Mouse (Mus musculus) megakaryocyte, embryonic 14.5 days (primary cell): ENCODE measurements around the gene Pitpnm1. TPM values are rescaled to one million over a fixed set of nuclear protein-coding genes. Genes with fewer than 3 reads are reported as not detected.

ENCODE experiments used
- H3K27me3 ChIP-seq: replicated peaks from 2 replicates; pipeline ENCODE3; 2012; ENCODE audit warnings: inconsistent platforms
- H3K36me3 ChIP-seq: replicated peaks from 2 replicates; pipeline ENCODE3; 2012; ENCODE audit warnings: low read length, inconsistent platforms, mixed read lengths
- H3K4me1 ChIP-seq: 2 replicates; pipeline ENCODE4 v1.6.1; 2012; ENCODE audit warnings: inconsistent platforms
- H3K4me3 ChIP-seq: replicated peaks from 2 replicates; pipeline ENCODE3; 2012; ENCODE audit warnings: moderate library complexity, mild to moderate bottlenecking, inconsistent platforms
- H3K9me3 ChIP-seq: 2 replicates; pipeline ENCODE4 v1.6.1; 2012; ENCODE audit warnings: inconsistent platforms
- FLI1 ChIP-seq: IDR thresholded peaks from 2 replicates; pipeline ENCODE4 v1.6.1; 2012; ENCODE audit warnings: low read length, inconsistent platforms, mixed read lengths
- GATA1 ChIP-seq: IDR thresholded peaks from 3 replicates; pipeline ENCODE4 v1.6.1; 2012; ENCODE audit warnings: mixed read lengths, low read length, inconsistent platforms, borderline replicate concordance
- polyA plus RNA-seq: library from polyadenylated mRNA; stranded (reverse); fragments of >175 nt; gene quantifications from 2 replicates; pipeline ENCODE4 v1.2.3, GENCODE M21; 2012; ENCODE audit warnings: low replicate concordance; ENCODE audit not compliant: insufficient read depth

Pitpnm1 gene
- polyA plus RNA-seq, 1 experiment: 122 TPM

- H3K4me3 ChIP-seq: no peak overlapping the region
- TF ChIP-seq GATA1: no peak
- TF ChIP-seq FLI1: no peak
- peaks cover 79% of the 10 kb centered on the region for H3K36me3 ChIP-seq
- H3K9me3 ChIP-seq: no peaks in the 10 kb centered on the region
- H3K4me1 ChIP-seq: peaks cover 68% of the 10 kb centered on the region
- no peaks in the 10 kb centered on the region for H3K27me3 ChIP-seq
These were observed 2.8 kb downstream of the Pitpnm1 start for GRCm38 (mm10) chr19:4102626-4103025.

DNA sequence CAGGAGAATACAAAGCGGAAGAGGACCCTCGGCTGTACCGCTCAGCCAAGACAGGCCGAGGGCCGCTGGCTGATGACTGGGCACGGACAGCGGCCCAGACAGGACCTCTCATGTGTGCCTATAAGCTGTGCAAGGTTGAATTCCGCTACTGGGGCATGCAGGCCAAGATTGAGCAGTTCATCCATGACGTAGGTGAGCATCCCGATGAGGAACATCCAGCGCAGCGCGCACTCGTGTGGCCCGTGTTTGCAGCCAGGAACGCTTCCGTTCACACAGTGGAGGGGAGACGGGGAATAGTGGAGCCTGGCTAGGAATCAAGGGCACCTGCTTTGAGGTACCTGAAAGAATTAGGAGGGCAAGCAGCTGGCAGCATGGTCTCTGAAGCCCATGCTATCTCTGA is 3.5 kb downstream of the Pitpnm1 start:
- Histone ChIP-seq H3K4me1 (peaks cover 68% of the 10 kb centered on the region), H3K4me3 (no peak overlapping the region), H3K27me3 (no peaks in the 10 kb centered on the region), H3K36me3 (peaks cover 80% of the 10 kb centered on the region), H3K9me3 (no peaks in the 10 kb centered on the region)
- TF ChIP-seq GATA1 (no peak), FLI1 (no peak)

DNA sequence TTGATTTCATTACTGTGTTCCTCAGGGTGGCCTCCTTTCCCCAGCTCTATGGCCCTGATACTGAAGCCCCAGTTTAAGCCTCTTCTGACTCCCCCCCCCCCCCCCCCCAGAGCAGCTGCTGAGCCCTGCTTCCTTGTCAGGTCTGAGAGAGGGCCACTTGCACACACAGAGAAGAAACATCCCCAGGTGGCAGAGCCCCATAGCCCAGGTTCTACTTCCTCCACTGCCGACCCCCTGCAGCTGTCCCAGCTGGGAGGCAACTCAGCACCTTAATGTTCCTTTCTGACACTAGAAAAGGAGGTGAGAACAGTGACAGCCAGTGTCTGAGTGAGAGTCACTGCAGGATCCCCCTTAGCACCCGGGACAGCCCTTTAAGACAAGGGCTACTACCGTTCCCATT is 4.0 kb downstream of the Pitpnm1 start:
- Histone ChIP-seq H3K4me3 (no peak overlapping the region), H3K4me1 (peaks cover 66% of the 10 kb centered on the region), H3K9me3 (no peaks in the 10 kb centered on the region), H3K27me3 (no peaks in the 10 kb centered on the region), H3K36me3 (peaks cover 80% of the 10 kb centered on the region)
- no peak for TF ChIP-seq GATA1
- TF ChIP-seq FLI1: no peak

DNA sequence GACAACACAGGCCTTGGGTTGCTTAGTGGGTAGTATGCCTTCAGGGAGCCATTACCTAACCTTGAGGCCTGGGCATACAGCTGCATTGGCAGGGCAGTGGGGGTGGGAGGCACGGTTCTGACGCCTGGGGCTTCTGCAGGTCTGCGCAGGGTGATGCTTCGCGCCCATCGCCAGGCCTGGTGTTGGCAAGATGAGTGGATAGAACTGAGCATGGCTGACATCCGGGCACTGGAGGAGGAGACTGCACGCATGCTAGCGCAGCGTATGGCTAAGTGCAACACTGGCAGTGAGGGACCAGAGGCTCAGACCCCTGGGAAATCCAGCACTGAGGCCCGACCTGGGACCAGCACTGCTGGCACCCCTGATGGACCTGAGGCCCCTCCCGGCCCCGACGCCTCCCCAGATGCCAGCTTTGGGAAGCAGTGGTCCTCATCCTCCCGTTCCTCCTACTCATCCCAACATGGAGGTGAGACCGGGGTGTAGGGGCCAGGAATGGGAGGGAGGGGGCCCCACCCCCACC is 4.9 kb downstream of the Pitpnm1 start:
- peaks cover 61% of the 10 kb centered on the region for H3K4me1 ChIP-seq
- H3K4me3 ChIP-seq: no peak overlapping the region
- no peaks in the 10 kb centered on the region for H3K9me3 ChIP-seq
- peaks cover 88% of the 10 kb centered on the region for H3K36me3 ChIP-seq
- TF ChIP-seq GATA1 (no peak), FLI1 (no peak)
- no peaks in the 10 kb centered on the region for H3K27me3 ChIP-seq

DNA sequence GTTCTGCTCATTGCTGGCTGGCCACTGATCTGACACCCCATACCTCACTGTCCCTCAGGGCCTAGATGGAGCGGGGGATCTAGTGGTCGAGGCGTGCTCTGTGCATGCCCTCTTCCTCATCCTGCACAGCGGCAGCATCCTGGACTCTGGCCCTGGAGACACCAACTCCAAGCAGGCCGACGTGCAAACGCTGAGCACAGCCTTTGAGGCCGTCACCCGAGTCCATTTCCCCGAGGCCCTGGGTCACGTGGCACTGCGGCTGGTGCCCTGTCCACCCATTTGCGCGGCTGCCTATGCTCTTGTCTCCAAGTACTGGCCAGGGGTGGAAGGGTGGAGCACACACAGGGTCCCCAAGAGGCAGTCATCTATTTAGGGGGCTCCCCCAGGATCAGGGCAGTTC is 6.9 kb downstream of the Pitpnm1 start:
- H3K4me1 ChIP-seq: peaks cover 62% of the 10 kb centered on the region
- peaks cover 99% of the 10 kb centered on the region for H3K36me3 ChIP-seq
- H3K27me3 ChIP-seq: no peaks in the 10 kb centered on the region
- peak overlapping the region; percentile 3 for H3K4me3 ChIP-seq
- TF ChIP-seq GATA1 (no peak), FLI1 (no peak)
- no peaks in the 10 kb centered on the region for H3K9me3 ChIP-seq

DNA sequence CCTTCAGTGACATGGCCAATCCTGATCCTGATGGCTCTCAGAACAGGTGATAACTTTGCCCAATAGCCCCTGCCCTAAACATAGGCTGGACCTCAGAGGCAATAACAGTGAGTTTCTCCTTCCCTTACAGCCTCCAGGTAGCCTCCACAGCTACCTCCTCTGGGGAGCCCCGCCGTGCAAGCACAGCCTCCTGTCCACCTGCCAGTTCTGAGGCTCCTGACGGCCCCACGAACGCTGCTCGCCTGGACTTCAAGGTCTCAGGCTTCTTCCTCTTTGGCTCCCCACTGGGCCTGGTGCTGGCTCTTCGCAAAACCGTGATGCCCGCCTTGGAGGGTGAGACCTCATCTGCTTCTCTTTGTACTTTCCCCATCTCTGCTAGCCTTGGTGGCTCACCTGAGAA is 8.7 kb downstream of the Pitpnm1 start:
- H3K27me3 ChIP-seq: no peaks in the 10 kb centered on the region
- no peak overlapping the region for H3K4me3 ChIP-seq
- H3K4me1 ChIP-seq: peaks cover 62% of the 10 kb centered on the region
- H3K36me3 ChIP-seq: peaks cover 99% of the 10 kb centered on the region
- no peak for TF ChIP-seq GATA1
- no peak for TF ChIP-seq FLI1
- no peaks in the 10 kb centered on the region for H3K9me3 ChIP-seq

DNA sequence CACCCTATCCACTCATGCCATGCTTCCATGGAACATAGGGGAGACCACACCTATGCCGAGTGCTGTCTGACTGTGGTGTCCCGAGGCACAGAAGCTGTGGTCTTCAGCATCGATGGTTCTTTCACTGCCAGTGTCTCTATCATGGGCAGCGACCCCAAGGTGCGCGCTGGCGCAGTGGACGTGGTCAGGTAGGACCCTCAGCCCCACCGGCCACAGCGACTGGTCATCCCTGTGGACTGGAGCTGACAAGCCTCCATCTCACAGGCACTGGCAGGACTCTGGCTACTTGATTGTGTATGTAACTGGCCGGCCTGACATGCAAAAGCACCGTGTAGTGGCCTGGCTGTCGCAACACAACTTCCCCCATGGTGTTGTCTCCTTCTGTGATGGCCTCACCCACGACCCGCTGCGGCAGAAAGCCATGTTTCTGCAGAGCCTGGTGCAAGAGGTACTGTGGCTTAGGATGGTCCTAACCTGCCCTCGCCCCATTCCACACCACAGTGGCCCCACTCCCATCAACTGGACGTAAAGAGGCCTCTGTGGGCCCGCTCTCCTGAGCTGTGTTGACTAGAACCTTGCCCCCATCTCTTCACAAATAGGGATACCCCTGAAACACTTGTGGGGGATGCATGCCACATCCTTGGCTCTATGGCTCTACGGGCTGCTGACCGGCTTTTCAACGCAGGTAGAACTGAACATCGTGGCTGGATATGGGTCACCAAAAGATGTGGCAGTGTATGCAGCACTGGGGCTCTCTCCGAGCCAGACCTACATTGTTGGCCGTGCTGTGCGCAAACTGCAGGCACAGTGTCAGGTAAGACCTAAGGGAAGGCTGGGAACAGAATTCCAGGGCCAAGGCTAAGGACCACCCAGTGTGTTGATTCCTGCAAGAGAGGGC is 12.5 kb downstream of the Pitpnm1 start:
- Histone ChIP-seq H3K9me3 (no peaks in the 10 kb centered on the region), H3K36me3 (peaks cover 100% of the 10 kb centered on the region), H3K27me3 (no peaks in the 10 kb centered on the region), H3K4me1 (peaks cover 91% of the 10 kb centered on the region), H3K4me3 (peak overlapping the region; percentile 88)
- TF ChIP-seq FLI1: no peak

- peak overlapping the region; percentile 88 for H3K4me3 ChIP-seq
These were observed 13.5 kb downstream of the Pitpnm1 start for GRCm38 (mm10) chr19:4113186-4113805.

DNA sequence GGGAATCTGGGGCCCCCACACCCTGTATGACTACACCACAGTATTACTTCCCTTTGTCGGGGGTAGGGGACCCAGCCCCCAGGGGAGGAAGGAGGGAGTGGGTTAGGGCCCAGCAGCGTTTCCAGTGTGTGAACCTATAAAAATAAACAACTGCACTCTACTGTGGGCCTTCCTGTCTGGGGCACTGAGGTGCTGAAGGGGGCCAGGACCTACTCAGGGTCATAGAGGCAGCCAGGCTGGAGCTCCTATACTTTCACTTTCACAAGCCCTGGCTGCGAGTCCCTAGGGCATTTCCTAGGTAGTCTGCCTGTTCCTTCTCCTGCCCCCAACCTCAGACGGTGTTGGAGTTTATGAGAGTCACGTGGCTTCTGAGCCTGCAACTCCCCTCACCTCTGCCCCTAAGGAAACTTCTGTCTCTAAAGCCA is 14.0 kb downstream of the Pitpnm1 start:
- TF ChIP-seq FLI1: no peak
- no peak for TF ChIP-seq GATA1
- Histone ChIP-seq H3K4me3 (peak overlapping the region; percentile 88), H3K4me1 (peaks cover 95% of the 10 kb centered on the region), H3K36me3 (peaks cover 100% of the 10 kb centered on the region), H3K9me3 (no peaks in the 10 kb centered on the region), H3K27me3 (no peaks in the 10 kb centered on the region)

More at GRCm38 (mm10) chr19:4113186-4113805, 13.5 kb downstream of the Pitpnm1 start:
- no peaks in the 10 kb centered on the region for H3K27me3 ChIP-seq
- H3K9me3 ChIP-seq: no peaks in the 10 kb centered on the region
- TF ChIP-seq FLI1 (peak; percentile 62; the same call in 1 of the 2 replicates), GATA1 (peak; percentile 98)
- H3K4me1 ChIP-seq: peaks cover 93% of the 10 kb centered on the region
- H3K36me3 ChIP-seq: peaks cover 100% of the 10 kb centered on the region

- Histone ChIP-seq H3K4me1 (peaks cover 100% of the 10 kb centered on the region), H3K4me3 (peak overlapping the region; percentile 88), H3K36me3 (peaks cover 99% of the 10 kb centered on the region), H3K27me3 (no peaks in the 10 kb centered on the region), H3K9me3 (no peaks in the 10 kb centered on the region)
- TF ChIP-seq FLI1 (no peak), GATA1 (no peak)
These were observed 14.8 kb downstream of the Pitpnm1 start for GRCm38 (mm10) chr19:4114551-4114950.
